Mouse (Mus musculus) liver, adult 2 months (tissue): ENCODE results near the gene Rnf135. TPM values are rescaled to one million over a fixed set of nuclear protein-coding genes. Genes with fewer than 3 reads are reported as not detected.

ENCODE experiments used
- DNase-seq: peaks from one replicate; pipeline ENCODE4 v3.0.0-alpha.2; 2011; ENCODE audit warnings: low read depth, low spot score; ENCODE audit errors: extremely low read depth
- H3K27ac ChIP-seq: fragments of 200-500 bp; replicated peaks from 2 replicates; pipeline ENCODE4 v1.5.1; 2012; ENCODE audit warnings: low read depth, mild to moderate bottlenecking, control low read depth, inconsistent platforms, low read length; ENCODE audit not compliant: insufficient read depth
- H3K27me3 ChIP-seq: fragments of 200-500 bp; 2 replicates; pipeline ENCODE4 v1.6.1; 2012; ENCODE audit warnings: mild to moderate bottlenecking, moderate library complexity, low read length, inconsistent platforms; ENCODE audit not compliant: control insufficient read depth, insufficient read depth
- H3K36me3 ChIP-seq: fragments of 200-500 bp; 2 replicates; pipeline ENCODE4 v1.6.1; 2012; ENCODE audit warnings: low read length, inconsistent platforms; ENCODE audit not compliant: control insufficient read depth, insufficient read depth
- H3K4me1 ChIP-seq: fragments of 200-500 bp; 2 replicates; pipeline ENCODE4 v1.6.1; 2011; ENCODE audit warnings: low read length; ENCODE audit not compliant: control insufficient read depth, insufficient read depth
- H3K4me3 ChIP-seq: fragments of 200-500 bp; 2 replicates; pipeline ENCODE4 v1.5.1; 2011; ENCODE audit warnings: low read depth, mild to moderate bottlenecking, control low read depth, low read length, moderate library complexity; ENCODE audit not compliant: insufficient read depth
- H3K79me2 ChIP-seq: fragments of 200-500 bp; 2 replicates; pipeline ENCODE4 v1.6.1; 2012; ENCODE audit warnings: inconsistent platforms, mild to moderate bottlenecking, low read length, moderate library complexity; ENCODE audit not compliant: control insufficient read depth, insufficient read depth
- H3K9ac ChIP-seq: fragments of 200-500 bp; 2 replicates; pipeline ENCODE4 v1.6.1; 2012; ENCODE audit warnings: low read depth, mild to moderate bottlenecking, control low read depth, inconsistent platforms, low read length
- CTCF ChIP-seq: fragments of 200-500 bp; IDR thresholded peaks from 2 replicates; pipeline ENCODE4 v1.5.1; 2011; ENCODE audit warnings: low read depth, low read length, control low read depth
- POLR2A ChIP-seq: fragments of 200-500 bp; IDR thresholded peaks from 2 replicates; pipeline ENCODE4 v1.6.1; 2011; ENCODE audit warnings: low read length, control low read depth; ENCODE audit not compliant: insufficient read depth; ENCODE audit errors: extremely low read depth
- WGBS: fragments of 180-500 bp; shearing (Covaris S2); methylation state at CpG from one replicate; pipeline ENCODE4 v1.1.7; 2018; 5-methylcytosine and 5-hydroxymethylcytosine counted together
- polyA plus RNA-seq: library from polyadenylated mRNA; depleted of rRNA; stranded (reverse); fragments of >200 nt; gene quantifications from 2 replicates; pipeline ENCODE4 v1.2.3, GENCODE M21; 2012; rRNA removed
- total RNA-seq: library from RNA; depleted of rRNA; stranded (reverse); fragments of >200 nt; gene quantifications from 2 replicates; pipeline ENCODE4 v1.2.3, GENCODE M21; 2014; rRNA removed

The Rnf135 gene
- total and polyA plus RNA-seq, 2 experiments, result 6.1 to 11.0 TPM

GRCm38 (mm10) chr11:80247026-80247425 lies 63.4 kb downstream of the Rnf135 start:
- no peak for TF ChIP-seq CTCF
- TF ChIP-seq POLR2A, result no peak
- Histone ChIP-seq H3K27ac (no peak overlapping the region), H3K79me2 (no peaks in the 10 kb centered on the region), H3K36me3 (peaks cover 65% of the 10 kb centered on the region), H3K27me3 (no peaks in the 10 kb centered on the region), H3K4me3 (no peak overlapping the region), H3K9ac (no peak overlapping the region), H3K4me1 (no peaks in the 10 kb centered on the region)
- DNase-seq, result peak; percentile 19

GRCm38 (mm10) chr11:80248531-80248930 lies 64.9 kb downstream of the Rnf135 start:
- H3K36me3 ChIP-seq, result peaks cover 64% of the 10 kb centered on the region
- 64% methylated on average over 3 of the region's 3 CpGs for WGBS
- DNase-seq, result no peak

More at GRCm38 (mm10) chr11:80248531-80248930, 64.9 kb downstream of the Rnf135 start:
- Histone ChIP-seq H3K27ac (no peak overlapping the region), H3K79me2 (no peaks in the 10 kb centered on the region), H3K4me3 (no peak overlapping the region), H3K27me3 (no peaks in the 10 kb centered on the region), H3K9ac (no peak overlapping the region), H3K4me1 (no peaks in the 10 kb centered on the region)
- TF ChIP-seq CTCF (no peak), POLR2A (no peak)

Other genes starting within 250 kb of the Rnf135 start
- 21.5 and 26.6 TPM in 2 replicates for gene Utp6, start 221.5 kb upstream of the Rnf135 start, total RNA-seq
- 4.2 and 5.2 TPM in 2 replicates for gene Utp6, start 221.5 kb upstream of the Rnf135 start, polyA plus RNA-seq
- gene Suz12, start 190.7 kb upstream of the Rnf135 start, total RNA-seq, result 14.5 and 17.1 TPM in 2 replicates
- 2.5 and 2.7 TPM in 2 replicates for gene Suz12, start 190.7 kb upstream of the Rnf135 start, polyA plus RNA-seq
- gene Crlf3, start 102.9 kb upstream of the Rnf135 start, total RNA-seq, result 10.4 and 12.1 TPM in 2 replicates
- 3.0 and 4.1 TPM in 2 replicates for gene Crlf3, start 102.9 kb upstream of the Rnf135 start, polyA plus RNA-seq
- 1.1 TPM in 2 replicates for gene Atad5, start 94.5 kb upstream of the Rnf135 start, total RNA-seq
- 0.12 and 0.15 TPM in 2 replicates for gene Atad5, start 94.5 kb upstream of the Rnf135 start, polyA plus RNA-seq
- 20.5 and 21.6 TPM in 2 replicates for gene Tefm, start 41.7 kb upstream of the Rnf135 start, total RNA-seq
- gene Tefm, start 41.7 kb upstream of the Rnf135 start, polyA plus RNA-seq, result 5.0 and 5.3 TPM in 2 replicates
- 32.1 and 33.4 TPM in 2 replicates for gene Adap2, start 29.7 kb upstream of the Rnf135 start, total RNA-seq
- gene Adap2, start 29.7 kb upstream of the Rnf135 start, polyA plus RNA-seq, result 23.6 and 27.3 TPM in 2 replicates
- gene Rhot1, start 25.2 kb downstream of the Rnf135 start, total RNA-seq, result 32.1 and 37.1 TPM in 2 replicates
- gene Rhot1, start 25.2 kb downstream of the Rnf135 start, polyA plus RNA-seq, result 8.4 and 8.9 TPM in 2 replicates
- 0.09 and 0.13 TPM in 2 replicates for gene Rhbdl3, start 117.1 kb downstream of the Rnf135 start, total RNA-seq
- 0.02 and 0.06 TPM in 2 replicates for gene Rhbdl3, start 117.1 kb downstream of the Rnf135 start, polyA plus RNA-seq
- 10.4 and 11.8 TPM in 2 replicates for gene 5730455P16Rik, start 194.2 kb downstream of the Rnf135 start, total RNA-seq
- 1.8 and 2.1 TPM in 2 replicates for gene 5730455P16Rik, start 194.2 kb downstream of the Rnf135 start, polyA plus RNA-seq
- gene Zfp207, start 199.4 kb downstream of the Rnf135 start, total RNA-seq, result 69.7 and 70.6 TPM in 2 replicates
- gene Zfp207, start 199.4 kb downstream of the Rnf135 start, polyA plus RNA-seq, result 33.2 and 40.1 TPM in 2 replicates
- gene Psmd11, start 244.8 kb downstream of the Rnf135 start, total RNA-seq, result 106 and 128 TPM in 2 replicates
- gene Psmd11, start 244.8 kb downstream of the Rnf135 start, polyA plus RNA-seq, result 56.1 and 63.2 TPM in 2 replicates